Mouse (Mus musculus) CD4-positive helper T cell, adult 2 months (primary cell): ENCODE data around the gene Hdac7.

Experiments used
- DNase-seq: peaks from one replicate; pipeline ENCODE4 v3.0.0-alpha.2; 2012; ENCODE audit warnings: low read depth, missing footprints, low spot score

Hdac7 gene

GRCm38 (mm10) chr15:97854551-97854950 is 10.2 kb upstream of the Hdac7 start:
- peak; percentile 44 for DNase-seq

- DNase-seq = no peak
Measured at GRCm38 (mm10) chr15:97854059-97854458, 9.8 kb upstream of the Hdac7 start.

- DNase-seq = peak; percentile 15
Measured at GRCm38 (mm10) chr15:97852291-97852690, 8.0 kb upstream of the Hdac7 start.

- DNase-seq = no peak
Measured at GRCm38 (mm10) chr15:97851011-97851410, 6.7 kb upstream of the Hdac7 start.

DNA sequence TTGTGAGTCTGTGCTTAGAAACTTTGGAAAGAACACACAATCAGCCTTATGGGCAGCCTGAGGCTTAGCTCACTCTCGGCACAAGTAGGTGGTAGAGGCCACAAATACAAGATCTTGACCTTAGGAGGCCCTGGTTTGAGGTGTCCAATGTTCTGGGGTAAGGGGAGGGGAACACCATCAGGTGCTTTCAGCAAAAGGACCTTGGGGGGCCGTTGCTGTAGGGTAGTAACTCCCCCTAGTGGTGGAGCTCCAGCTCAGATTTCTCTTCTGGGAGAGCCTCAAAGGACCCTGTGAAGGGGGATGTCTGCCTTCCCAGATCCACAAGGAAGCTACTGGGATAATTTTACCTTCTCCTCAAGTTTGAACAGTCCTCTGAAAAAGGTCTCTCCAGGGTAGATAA is 6.1 kb upstream of the Hdac7 start:
- DNase-seq = peak; percentile 65

GRCm38 (mm10) chr15:97849116-97849911 is 5.0 kb upstream of the Hdac7 start:
- DNase-seq = peak; percentile 91

- no peak for DNase-seq
Measured at GRCm38 (mm10) chr15:97847866-97848265, 3.6 kb upstream of the Hdac7 start.

- no peak for DNase-seq
Measured at GRCm38 (mm10) chr15:97847285-97847684, 3.0 kb upstream of the Hdac7 start.

DNA sequence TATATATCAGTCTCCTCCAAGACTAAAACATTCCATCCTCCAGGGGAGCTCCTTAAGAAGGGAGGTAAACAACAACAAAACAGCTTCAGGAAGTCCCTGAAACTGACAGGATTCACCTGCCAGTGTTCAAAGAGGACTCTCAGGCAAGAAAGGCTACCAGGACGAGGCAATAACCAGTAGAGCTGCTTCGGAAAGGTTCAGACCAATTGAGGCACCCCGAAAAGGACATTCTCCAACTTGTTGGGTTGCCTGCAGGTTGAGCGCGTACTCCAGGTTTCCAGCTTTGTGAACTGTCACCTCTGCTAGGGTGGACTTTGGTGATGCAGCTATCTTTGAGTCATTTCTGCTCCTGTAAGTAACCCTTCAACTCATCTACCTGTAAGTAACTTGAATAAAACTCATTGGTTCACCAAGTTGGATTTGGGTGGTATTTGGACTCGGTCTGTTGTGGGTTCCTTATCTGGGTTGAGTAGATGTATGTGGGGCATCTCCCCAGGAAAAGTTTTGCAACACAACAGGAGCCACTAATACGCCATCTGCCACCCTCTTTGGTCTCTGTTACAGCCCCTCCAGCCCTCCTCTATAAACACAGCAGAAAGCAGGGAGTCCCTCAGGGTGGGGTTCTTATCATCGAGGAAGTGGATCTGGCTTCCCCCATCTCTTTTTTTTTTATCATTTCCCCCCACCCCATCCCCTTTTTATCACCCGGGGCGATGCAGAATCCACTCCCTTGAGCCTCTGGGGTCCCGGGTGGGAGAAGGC is 2.0 kb upstream of the Hdac7 start:
- no peak for DNase-seq

DNA sequence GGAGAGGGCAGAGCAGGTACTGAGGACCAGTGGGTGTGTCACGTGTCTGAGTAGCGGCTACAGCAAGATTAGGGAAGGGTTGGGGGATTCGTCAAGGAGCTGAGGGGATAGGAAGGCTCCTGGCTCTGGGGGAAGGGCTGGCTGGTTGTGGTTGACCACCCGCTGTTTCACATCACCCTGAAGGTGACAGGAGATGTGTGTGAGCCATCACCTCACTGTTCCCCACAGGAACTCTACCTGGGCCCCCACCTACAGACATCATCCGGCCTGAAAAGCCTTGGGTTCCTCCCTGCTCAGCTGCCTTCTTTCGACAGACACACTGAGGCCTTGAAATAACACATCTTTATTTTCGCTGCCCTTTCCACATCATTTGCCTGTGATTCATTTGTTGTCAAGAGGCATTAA is 1.1 kb downstream of the Hdac7 start:
- DNase-seq = peak; percentile 61

GRCm38 (mm10) chr15:97842058-97842457 is 2.2 kb downstream of the Hdac7 start:
- DNase-seq = peak; percentile 51

DNA sequence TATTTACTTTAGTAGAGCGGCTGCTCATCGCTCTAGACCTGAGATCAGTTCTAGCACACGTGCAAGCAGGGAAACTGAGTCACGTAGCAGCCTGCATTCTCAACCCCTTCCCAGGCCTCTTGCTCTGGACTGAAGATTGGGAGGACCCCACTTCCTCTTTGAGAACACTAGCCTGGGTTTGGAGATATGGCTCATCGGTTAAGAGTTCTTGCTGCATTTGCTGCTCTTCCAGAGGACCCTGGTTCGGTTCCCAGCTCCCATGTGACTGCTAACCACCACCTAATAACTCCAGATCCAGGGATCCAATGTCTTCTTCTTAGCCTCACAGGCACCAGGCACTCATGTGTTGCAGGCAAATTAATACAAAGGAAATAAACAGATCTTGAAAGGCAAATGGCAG is 2.9 kb downstream of the Hdac7 start:
- no peak for DNase-seq

- DNase-seq = no peak
Measured at GRCm38 (mm10) chr15:97840781-97841180, 3.5 kb downstream of the Hdac7 start.

DNA sequence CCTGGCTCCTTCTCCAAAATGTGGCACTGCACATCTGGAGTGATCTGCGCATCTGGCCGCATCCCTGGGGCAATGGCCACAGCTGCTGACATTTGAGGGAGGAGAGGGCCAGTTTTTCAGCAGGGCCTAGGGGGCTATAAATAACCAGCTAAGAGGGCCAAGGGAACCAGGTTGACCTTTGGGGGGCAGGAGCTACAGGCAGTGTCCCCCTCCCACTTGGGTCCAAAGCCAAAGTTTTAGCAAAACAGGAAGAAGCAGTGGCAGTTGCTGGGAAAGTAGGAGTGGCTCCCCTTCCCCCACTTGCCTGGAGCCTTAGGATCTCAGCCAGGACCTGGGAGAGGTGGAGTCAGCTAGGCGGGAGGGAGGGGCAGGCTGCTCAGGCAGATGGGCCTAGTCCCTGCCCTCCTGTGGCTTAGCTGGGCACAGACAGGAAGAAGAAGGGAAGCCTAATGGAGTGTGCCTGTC is 4.3 kb downstream of the Hdac7 start:
- no peak for DNase-seq

DNA sequence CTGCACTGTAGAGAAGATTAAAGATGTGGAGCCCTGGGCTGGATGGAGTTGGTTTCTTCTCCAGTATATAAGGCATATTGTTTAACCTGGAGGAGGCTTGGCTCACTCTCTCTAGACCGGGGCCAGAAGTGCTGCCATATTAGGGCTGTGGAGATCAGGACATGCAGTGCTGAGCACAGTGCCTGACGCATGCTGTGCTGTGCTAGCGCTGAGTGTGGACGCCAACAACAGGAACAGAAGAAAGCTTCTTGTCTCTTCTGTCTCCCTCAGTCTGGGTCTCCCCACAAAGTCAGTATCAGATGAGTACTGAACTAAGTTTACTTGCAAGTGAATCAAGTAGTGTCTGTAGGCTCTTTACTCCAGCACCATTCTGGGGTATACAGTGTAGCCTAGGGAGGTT is 4.8 kb downstream of the Hdac7 start:
- no peak for DNase-seq

GRCm38 (mm10) chr15:97839012-97839411 is 5.3 kb downstream of the Hdac7 start:
- DNase-seq = no peak

- DNase-seq = no peak
Measured at GRCm38 (mm10) chr15:97838395-97838794, 5.9 kb downstream of the Hdac7 start.

DNA sequence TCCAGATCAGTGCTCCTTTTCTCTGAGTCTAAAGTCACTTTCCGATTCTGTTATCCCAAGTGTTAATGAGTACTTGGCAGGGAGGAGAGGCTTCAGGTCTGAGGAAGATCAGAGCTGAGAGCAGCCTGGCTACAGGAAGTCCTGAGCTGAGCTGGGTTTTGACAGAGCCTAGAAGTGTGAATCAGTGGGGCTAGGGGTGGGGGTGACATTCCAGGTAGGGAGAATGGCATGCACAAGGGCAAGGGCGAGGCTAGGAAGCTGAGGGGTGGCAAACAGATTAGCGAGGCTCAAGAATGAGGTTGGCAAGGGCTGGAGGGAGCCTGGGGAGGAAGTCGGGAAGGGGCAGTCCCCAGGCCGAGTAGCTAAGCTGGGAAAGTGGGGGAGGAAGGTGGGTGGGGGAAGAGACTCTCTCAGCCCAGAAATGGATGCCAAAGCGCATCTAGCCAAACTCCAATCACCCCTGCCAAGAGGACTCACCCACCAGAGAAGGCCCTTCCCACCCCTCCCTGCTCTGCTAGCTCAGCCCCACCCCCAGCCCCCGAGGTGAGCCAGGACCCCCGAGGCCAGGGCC is 6.7 kb downstream of the Hdac7 start:
- DNase-seq = peak; percentile 47

DNA sequence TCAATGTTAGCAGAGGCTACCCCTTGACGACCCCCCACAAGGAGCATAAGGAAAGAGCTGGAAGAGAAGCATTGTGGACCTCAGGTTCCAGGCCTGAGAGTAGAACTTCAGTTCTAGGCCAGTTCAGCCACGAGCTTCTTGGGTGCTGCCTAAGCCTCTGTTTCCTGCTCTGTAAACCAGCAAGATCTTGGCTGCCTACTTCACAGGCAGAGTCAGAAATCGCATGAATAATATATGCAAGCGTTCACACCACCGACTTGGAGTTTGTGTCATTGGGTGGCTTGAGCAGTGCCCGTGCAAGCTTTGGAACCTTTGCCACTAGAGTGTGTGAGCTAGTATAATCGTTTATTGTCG is 7.4 kb downstream of the Hdac7 start:
- peak; percentile 71 for DNase-seq

DNA sequence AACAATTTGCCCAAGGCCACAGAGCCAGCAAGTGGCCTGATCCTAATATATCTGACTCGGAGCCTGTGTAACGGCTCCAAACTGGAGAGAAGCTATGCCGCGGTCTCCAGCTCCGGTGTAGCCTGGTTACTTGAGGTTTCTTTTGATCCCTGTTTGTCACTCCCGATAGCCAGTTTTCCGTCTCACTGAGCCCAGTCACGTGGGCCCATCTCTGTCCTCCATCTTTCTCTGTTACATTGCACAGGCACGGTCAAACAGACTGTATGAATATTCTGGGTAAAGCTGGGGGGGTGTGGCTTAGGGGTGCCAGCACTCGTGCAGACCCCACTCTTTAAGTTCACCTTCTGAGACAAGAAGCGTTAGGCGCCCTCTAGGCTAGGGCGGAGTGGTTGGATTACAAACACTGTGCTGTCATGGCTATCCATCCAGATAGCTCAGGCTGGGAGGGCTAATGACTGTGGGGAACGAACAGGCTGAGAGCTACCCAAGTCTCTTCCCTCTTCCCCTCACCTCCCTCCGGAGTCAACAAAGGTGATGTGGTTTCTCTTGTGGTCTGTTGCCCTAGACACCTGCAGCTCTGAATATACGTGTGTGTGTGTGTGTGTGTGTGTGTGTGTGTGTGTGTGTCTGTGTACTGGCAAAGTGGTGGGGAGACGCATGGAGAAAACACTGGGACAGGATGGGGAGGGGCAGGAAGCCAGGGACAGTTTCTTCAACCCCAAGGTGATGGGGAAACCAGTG is 8.0 kb downstream of the Hdac7 start:
- peak; percentile 85 for DNase-seq

DNA sequence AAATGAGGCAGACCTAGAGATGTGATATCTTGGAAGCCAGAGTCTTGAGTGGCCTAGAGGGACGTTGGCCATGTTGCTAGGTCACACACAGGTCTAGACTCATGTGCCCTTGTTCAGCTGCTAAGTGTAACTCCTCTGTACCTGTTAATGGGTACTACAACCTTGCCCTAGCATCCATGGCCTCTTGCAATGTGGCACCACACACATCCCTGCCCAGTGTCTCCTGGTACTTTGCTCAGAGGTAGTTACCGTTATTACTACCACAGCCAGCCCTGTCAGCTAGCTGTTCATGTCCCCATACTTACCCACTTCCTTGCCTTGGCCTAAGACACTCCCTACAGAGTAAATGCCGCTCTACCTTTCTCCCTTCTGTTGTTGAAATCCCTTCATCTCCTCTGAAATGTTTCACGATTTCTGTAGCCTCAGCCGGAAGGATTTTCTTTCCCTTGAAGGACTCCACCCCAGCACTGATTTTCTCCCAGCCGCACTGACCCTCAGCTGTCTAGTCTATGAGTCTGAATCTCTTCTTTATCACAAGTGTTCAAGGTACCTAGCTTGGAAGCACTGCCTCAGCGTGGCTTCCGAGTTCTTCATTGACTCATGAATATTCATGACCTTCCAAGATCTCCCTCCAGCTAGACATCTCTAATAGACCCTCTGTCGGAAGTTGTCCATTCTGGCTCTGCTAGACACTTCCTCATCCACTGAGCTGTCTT is 11.4 kb downstream of the Hdac7 start:
- no peak for DNase-seq
